Mouse (Mus musculus) liver, embryonic 16.5 days (tissue): Measurements from ENCODE around the gene Kcnh3. TPM values are rescaled to one million over a fixed set of nuclear protein-coding genes. Genes with fewer than 3 reads are reported as not detected.

ENCODE experiments used
- ATAC-seq: fragments of 200-750 bp; cut with Nextera tagmentation; 2 replicates; pipeline ENCODE4 v1.8.0; 2017; ENCODE audit warnings: low read depth, mild to moderate bottlenecking, moderate number of reproducible peaks, moderate library complexity
- H3K27ac ChIP-seq: fragments of 300-500 bp; sonication (generic); 2 replicates; pipeline ENCODE4 v1.5.1; 2014; ENCODE audit warnings: mild to moderate bottlenecking, low read length
- H3K27me3 ChIP-seq: fragments of 300-500 bp; sonication (generic); 2 replicates; pipeline ENCODE4 v1.6.1; 2014; ENCODE audit warnings: low read depth, low read length, mixed read lengths; ENCODE audit not compliant: control insufficient read depth, insufficient read depth
- H3K36me3 ChIP-seq: fragments of 300-500 bp; sonication (generic); 2 replicates; pipeline ENCODE4 v1.6.1; 2014; ENCODE audit warnings: mild to moderate bottlenecking; ENCODE audit not compliant: control insufficient read depth, insufficient read depth
- H3K4me1 ChIP-seq: fragments of 300-500 bp; sonication (generic); 2 replicates; pipeline ENCODE4 v1.6.1; 2014; ENCODE audit warnings: low read depth, low read length, mixed read lengths; ENCODE audit not compliant: control insufficient read depth
- H3K4me2 ChIP-seq: fragments of 300-500 bp; sonication (generic); 2 replicates; pipeline ENCODE4 v1.6.1; 2014; ENCODE audit warnings: low read depth, low read length, mixed read lengths
- H3K4me3 ChIP-seq: fragments of 300-500 bp; sonication (generic); 2 replicates; pipeline ENCODE4 v1.5.1; 2014; ENCODE audit warnings: low read depth, mild to moderate bottlenecking, low read length
- H3K9ac ChIP-seq: fragments of 300-500 bp; sonication (generic); 2 replicates; pipeline ENCODE4 v1.6.1; 2014; ENCODE audit warnings: low read depth, low read length
- H3K9me3 ChIP-seq: fragments of 300-500 bp; sonication (generic); replicated peaks from 2 replicates; pipeline ENCODE4 v1.6.1; 2016; ENCODE audit warnings: low read length; ENCODE audit not compliant: control insufficient read depth
- WGBS: fragments of 180-500 bp; shearing (Covaris S2); extraction: QIAGEN DNeasy Blood & Tissue Kit; methylation state at CpG from one replicate; pipeline ENCODE4 v1.1.7; 2014; ENCODE audit not compliant: insufficient replicate concordance; 5-methylcytosine and 5-hydroxymethylcytosine counted together
- polyA plus RNA-seq: library from polyadenylated mRNA; unstranded; fragments of >200 nt; fragmentation: Nextera tagmentation; extraction: Ambion mirVana; gene quantifications from 2 replicates; pipeline ENCODE4 v1.2.1, GENCODE M21; 2015

The Kcnh3 gene
- polyA plus RNA-seq, 1 experiment from 2014 or later, result 0.12 TPM

DNA sequence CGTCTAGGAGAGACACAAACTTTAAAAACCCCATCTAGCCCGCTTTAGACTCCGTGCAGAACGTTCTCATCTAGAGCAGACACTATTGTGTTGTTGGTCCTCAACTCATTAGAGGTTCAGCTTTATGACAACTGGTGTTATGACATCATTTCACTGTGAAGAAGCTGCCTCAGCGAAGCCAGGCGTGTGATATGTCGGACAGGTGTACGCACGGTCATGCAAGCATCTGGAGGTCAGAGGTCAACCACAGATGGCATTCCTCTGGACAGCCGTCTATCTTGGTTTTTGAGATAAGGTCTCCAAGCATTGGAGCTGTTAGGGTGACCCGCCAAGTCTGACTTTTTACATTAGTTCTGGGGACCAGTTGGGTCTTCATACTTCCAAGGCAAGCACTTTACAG is 65.9 kb downstream of the Kcnh3 start:
- ATAC-seq, result no peak
- 71% methylated on average over 11 of the region's 11 CpGs for WGBS
- Histone ChIP-seq H3K36me3 (no peaks in the 10 kb centered on the region), H3K4me3 (no peak overlapping the region), H3K27ac (no peak overlapping the region), H3K27me3 (no peaks in the 10 kb centered on the region), H3K4me2 (no peak overlapping the region), H3K4me1 (peaks cover 4% of the 10 kb centered on the region), H3K9ac (no peak overlapping the region), H3K9me3 (no peaks in the 10 kb centered on the region)

Other genes starting within 250 kb of the Kcnh3 start
- 251 and 260 TPM in 2 replicates for gene Tuba1c, start 195.0 kb upstream of the Kcnh3 start, polyA plus RNA-seq
- 0.86 and 1.1 TPM in 2 replicates for gene Prph, start 169.7 kb upstream of the Kcnh3 start, polyA plus RNA-seq
- gene Troap, start 150.3 kb upstream of the Kcnh3 start, polyA plus RNA-seq, result 13.3 and 15.2 TPM in 2 replicates
- gene C1ql4, start 137.0 kb upstream of the Kcnh3 start, polyA plus RNA-seq, result not detected in 2 replicates
- gene Dnajc22, start 131.7 kb upstream of the Kcnh3 start, polyA plus RNA-seq, result 18.5 and 19.2 TPM in 2 replicates
- gene Spats2, start 98.9 kb upstream of the Kcnh3 start, polyA plus RNA-seq, result 5.5 and 6.0 TPM in 2 replicates
- 35.8 and 38.4 TPM in 2 replicates for gene Mcrs1, start 27.1 kb downstream of the Kcnh3 start, polyA plus RNA-seq
- gene Prpf40b, start 70.2 kb downstream of the Kcnh3 start, polyA plus RNA-seq, result 6.5 and 8.0 TPM in 2 replicates
- 0.04 TPM in 1 of 2 replicates, not detected in the other for gene Fam186b, start 71.0 kb downstream of the Kcnh3 start, polyA plus RNA-seq
- gene Fmnl3, start 145.6 kb downstream of the Kcnh3 start, polyA plus RNA-seq, result 2.9 and 3.0 TPM in 2 replicates
- gene Tmbim6, start 168.0 kb downstream of the Kcnh3 start, polyA plus RNA-seq, result 309 and 359 TPM in 2 replicates
- gene Nckap5l, start 232.9 kb downstream of the Kcnh3 start, polyA plus RNA-seq, result 0.57 and 0.92 TPM in 2 replicates
- 4.7 and 5.0 TPM in 2 replicates for gene Bcdin3d, start 249.9 kb downstream of the Kcnh3 start, polyA plus RNA-seq